8 mouse cellular contexts compared by ENCODE assay signal in the genomic region with DNA sequence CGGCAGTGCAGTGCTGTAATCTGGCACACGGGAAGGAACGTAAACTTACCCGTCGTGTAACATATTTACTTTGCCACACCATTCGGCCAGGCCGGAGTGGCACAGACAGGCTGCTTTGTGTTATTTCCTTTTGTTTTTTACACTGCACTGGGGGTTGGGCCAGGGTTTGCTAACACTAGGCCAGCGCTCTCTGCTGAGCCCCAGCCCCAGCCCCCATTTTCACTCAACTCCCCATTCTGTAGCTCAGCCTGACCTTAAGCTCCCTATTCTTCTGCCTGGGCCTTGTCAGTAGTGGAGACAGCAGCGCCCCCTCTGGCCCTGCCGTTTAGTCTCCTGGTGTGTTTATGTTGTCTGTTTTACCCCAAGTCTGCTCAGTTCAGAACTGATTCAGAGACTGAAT.
DNase-seq lines count a peak whose midpoint lies in the region; ATAC-seq and TF ChIP-seq lines count a peak whose summit lies in the region.

No protein-coding gene starts in this region.

- DNase-seq in cerebellum, adult 2 months: no peak
- DNase-seq in cerebellum, adult 18-20 months: no peak
- DNase-seq in testis, postnatal 10 days (ENCODE audit: low spot score): peak; percentile 60
- DNase-seq in testis, postnatal 14 days (ENCODE audit: low spot score): no peak
- peak; percentile 33 for DNase-seq in limb, embryonic 11.5 days (ENCODE audit: low spot score)
- no peak for DNase-seq in cerebellum, adult 8-10 months

- H3K27me3 ChIP-seq in cerebellum, adult 2 months (ENCODE audit: control insufficient read depth, insufficient read depth, low read length): no peaks in the 10 kb centered on the region
- no peaks in the 10 kb centered on the region for H3K27me3 ChIP-seq in limb, embryonic 11.5 days (ENCODE audit: control insufficient read depth, insufficient read depth, low read length)
- H3K27me3 ChIP-seq in neural tube, embryonic 12.5 days (replicated peaks): no peaks in the 10 kb centered on the region

- H3K9me3 ChIP-seq in limb, embryonic 11.5 days (ENCODE audit: control insufficient read depth, low read length): no peaks in the 10 kb centered on the region
- no peaks in the 10 kb centered on the region for H3K9me3 ChIP-seq in neural tube, embryonic 12.5 days

- H3K4me2 ChIP-seq in limb, embryonic 11.5 days (ENCODE audit: low read depth, severe bottlenecking): no peak overlapping the region
- H3K4me2 ChIP-seq in neural tube, embryonic 12.5 days (replicated peaks): no peak overlapping the region

- no peaks in the 10 kb centered on the region; the same call in 1 of the 2 replicates for H3K36me3 ChIP-seq in limb, embryonic 11.5 days (ENCODE audit: control insufficient read depth, insufficient read depth, low read length)
- peaks cover 5% of the 10 kb centered on the region; the same call in 1 of the 2 replicates for H3K36me3 ChIP-seq in neural tube, embryonic 12.5 days

- peaks cover 68% of the 10 kb centered on the region for H3K4me1 ChIP-seq in cerebellum, adult 2 months (ENCODE audit: control insufficient read depth, insufficient read depth, low read length)
- peaks cover 12% of the 10 kb centered on the region for H3K4me1 ChIP-seq in limb, embryonic 11.5 days (ENCODE audit: control insufficient read depth, insufficient read depth, low read length)
- H3K4me1 ChIP-seq in neural tube, embryonic 12.5 days: peaks cover 27% of the 10 kb centered on the region

- 73% methylated on average over 10 of the region's 10 CpGs for WGBS in cerebellum, adult 2 months
- WGBS in limb, embryonic 11.5 days: 66% methylated on average over 10 of the region's 10 CpGs
- 44% methylated on average over 10 of the region's 10 CpGs for WGBS in neural tube, embryonic 12.5 days

- no peak overlapping the region for H3K27ac ChIP-seq in cerebellum, adult 2 months (ENCODE audit: insufficient read depth, low read length)
- H3K27ac ChIP-seq in limb, embryonic 11.5 days (replicated peaks; ENCODE audit: low read depth, low read length): no peak overlapping the region
- 0 out of 2 replicates have a peak overlapping the region, but pooled peaks have one; percentile 15 for H3K27ac ChIP-seq in neural tube, embryonic 12.5 days

- TF ChIP-seq CTCF in cerebellum, adult 2 months (IDR thresholded peaks at IDR 0.05; ENCODE audit: borderline replicate concordance, insufficient read depth, low read depth, low read length): peak; percentile 25; the same call in 1 of the 2 replicates

- no peak overlapping the region; the same call in 1 of the 2 replicates for H3K9ac ChIP-seq in limb, embryonic 11.5 days (ENCODE audit: low read length)
- no peak overlapping the region for H3K9ac ChIP-seq in neural tube, embryonic 12.5 days

- TF ChIP-seq POLR2A in cerebellum, adult 2 months (IDR thresholded peaks at IDR 0.05; ENCODE audit: borderline replicate concordance, insufficient read depth, low read length): no peak

- ATAC-seq in limb, embryonic 11.5 days (ENCODE audit: insufficient number of reproducible peaks, low FRiP score, low TSS enrichment, low read depth): no peak
- ATAC-seq in neural tube, embryonic 12.5 days (ENCODE audit: low FRiP score, low read depth): no peak
- no peak for ATAC-seq in frontal cortex, adult (ENCODE audit: low TSS enrichment)

- H3K4me3 ChIP-seq in cerebellum, adult 2 months (replicated peaks; ENCODE audit: insufficient read depth, low read depth, low read length): no peak overlapping the region
- H3K4me3 ChIP-seq in limb, embryonic 11.5 days (ENCODE audit: low read depth, low read length): no peak overlapping the region
- H3K4me3 ChIP-seq in neural tube, embryonic 12.5 days: no peak overlapping the region

Comparison
In these comparisons a context has a peak if more than half of its experiments do, and no peak if none do; other contexts are left out.
1. DNase-seq: peak in testis, postnatal 10 days (single experiment) and limb, embryonic 11.5 days (single experiment); none in cerebellum, adult 2 months (0 of 2), cerebellum, adult 18-20 months (0 of 2), testis, postnatal 14 days (single experiment) and cerebellum, adult 8-10 months (single experiment).